8 mouse cellular contexts compared by ENCODE assay signal in the genomic region with DNA sequence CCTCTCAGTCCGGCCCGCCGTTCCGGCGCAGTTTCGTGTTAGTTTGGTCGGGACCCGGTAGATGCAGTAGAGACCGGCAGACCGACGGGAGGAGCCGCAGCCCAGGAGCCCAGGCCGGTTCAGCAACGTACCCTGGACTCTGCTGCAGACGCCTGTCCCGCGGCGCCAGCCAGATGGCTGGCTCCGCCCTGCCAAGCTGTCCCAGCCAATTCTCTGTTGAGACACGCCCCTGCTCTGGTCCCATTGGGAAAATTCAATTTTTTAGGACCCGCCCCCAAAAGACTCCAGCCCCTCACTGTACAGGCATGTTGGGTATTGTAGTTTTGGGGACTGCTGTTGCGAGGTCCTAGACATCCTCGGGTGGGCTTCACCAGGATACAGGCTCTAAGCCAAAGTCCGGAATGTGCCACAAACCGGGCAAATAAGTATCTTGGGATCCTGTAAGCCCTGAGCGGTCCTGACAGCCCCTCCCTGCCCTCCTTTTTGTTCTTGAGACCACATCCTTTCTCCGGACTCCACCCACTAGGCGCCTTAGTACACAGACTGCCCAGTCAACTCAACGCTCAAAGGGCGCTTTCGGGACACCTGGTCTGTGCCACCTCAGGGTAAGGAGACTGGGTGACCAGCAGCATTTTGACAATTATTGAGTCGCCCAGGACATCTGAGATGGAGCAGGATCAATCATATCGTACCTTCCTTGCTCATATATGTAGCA. TPM values are rescaled to one million over a fixed set of nuclear protein-coding genes. Genes with fewer than 3 reads are reported as not detected.
DNase-seq lines count a peak whose midpoint lies in the region; ATAC-seq and TF ChIP-seq lines count a peak whose summit lies in the region.

No protein-coding gene starts in this region.

- peak overlapping the region; percentile 54 for H3K4me3 ChIP-seq in forebrain, embryonic 15.5 days
- peak overlapping the region; percentile 61 for H3K4me3 ChIP-seq in layer of hippocampus, adult 2 months
- peak overlapping the region; percentile 64 for H3K4me3 ChIP-seq in lung, embryonic 14.5 days (ENCODE audit: low read depth, low read length)
- peak overlapping the region; percentile 76 for H3K4me3 ChIP-seq in olfactory bulb, adult 2 months (ENCODE audit: insufficient read depth, low read depth, low read length)
- H3K4me3 ChIP-seq in thymus, adult 2 months (ENCODE audit: control insufficient read depth, insufficient read depth, low read length): peak overlapping the region; percentile 93

- peak overlapping the region; percentile 67 for H3K4me2 ChIP-seq in forebrain, embryonic 15.5 days (replicated peaks)
- peak overlapping the region; percentile 82 for H3K4me2 ChIP-seq in lung, embryonic 14.5 days

- 3% methylated on average over 33 of the region's 33 CpGs for WGBS in forebrain, embryonic 15.5 days
- WGBS in lung, embryonic 14.5 days: 4% methylated on average over 33 of the region's 33 CpGs
- 4% methylated on average over 33 of the region's 33 CpGs for WGBS in olfactory bulb, adult 2 months
- 3% methylated on average over 33 of the region's 33 CpGs for WGBS in thymus, adult 2 months

- peaks cover 16% of the 10 kb centered on the region for H3K4me1 ChIP-seq in forebrain, embryonic 15.5 days
- H3K4me1 ChIP-seq in lung, embryonic 14.5 days (ENCODE audit: insufficient read depth): peaks cover 24% of the 10 kb centered on the region
- H3K4me1 ChIP-seq in olfactory bulb, adult 2 months (ENCODE audit: control insufficient read depth, insufficient read depth, low read length): peaks cover 23% of the 10 kb centered on the region
- H3K4me1 ChIP-seq in thymus, adult 2 months (replicated peaks; ENCODE audit: control insufficient read depth, insufficient read depth, low read length): peaks cover 19% of the 10 kb centered on the region

- no peaks in the 10 kb centered on the region for H3K36me3 ChIP-seq in forebrain, embryonic 15.5 days
- peaks cover 19% of the 10 kb centered on the region for H3K36me3 ChIP-seq in lung, embryonic 14.5 days (ENCODE audit: insufficient read depth)
- H3K36me3 ChIP-seq in thymus, adult 2 months (ENCODE audit: control insufficient read depth, insufficient read depth, low read length): no peaks in the 10 kb centered on the region

- H3K9me3 ChIP-seq in forebrain, embryonic 15.5 days: no peaks in the 10 kb centered on the region
- H3K9me3 ChIP-seq in lung, embryonic 14.5 days (ENCODE audit: low read depth, low read length): no peaks in the 10 kb centered on the region; the same call in 1 of the 2 replicates

- peak; percentile 22; the same call in 1 of the 2 replicates for TF ChIP-seq POLR2A in olfactory bulb, adult 2 months (IDR thresholded peaks at IDR 0.05; ENCODE audit: insufficient read depth, low read depth, low read length)
- peak; percentile 83; the same call in 1 of the 2 replicates for TF ChIP-seq POLR2A in thymus, adult 2 months (IDR thresholded peaks at IDR 0.05; ENCODE audit: control insufficient read depth, extremely low read depth, insufficient read depth, low read length, poor library complexity)

- H3K9ac ChIP-seq in forebrain, embryonic 15.5 days (replicated peaks): peak overlapping the region; percentile 49
- peak overlapping the region; percentile 78 for H3K9ac ChIP-seq in lung, embryonic 14.5 days

- H3K27me3 ChIP-seq in forebrain, embryonic 15.5 days: no peaks in the 10 kb centered on the region
- H3K27me3 ChIP-seq in lung, embryonic 14.5 days (ENCODE audit: insufficient read depth, low read length): no peaks in the 10 kb centered on the region
- no peaks in the 10 kb centered on the region for H3K27me3 ChIP-seq in thymus, adult 2 months (ENCODE audit: control insufficient read depth, insufficient read depth, low read length)

- no peak for TF ChIP-seq CTCF in layer of hippocampus, adult 2 months (conservative IDR thresholded peaks at IDR 0.05)
- no peak for TF ChIP-seq CTCF in lung, embryonic 14.5 days (IDR thresholded peaks at IDR 0.05; ENCODE audit: low read depth)
- TF ChIP-seq CTCF in olfactory bulb, adult 2 months (IDR thresholded peaks at IDR 0.05; ENCODE audit: insufficient read depth, low read depth, low read length): no peak
- TF ChIP-seq CTCF in thymus, adult 2 months (IDR thresholded peaks at IDR 0.05; ENCODE audit: borderline replicate concordance, control insufficient read depth, extremely low read depth, insufficient read depth, low read length, poor library complexity): 0 out of 2 replicates have a peak, but pooled peaks have one; percentile 12

- peak; percentile 95 for ATAC-seq in forebrain, embryonic 15.5 days (replicated peaks)
- ATAC-seq in lung, embryonic 14.5 days (ENCODE audit: insufficient read depth): peak; percentile 85

- intact Hi-C loops in heart, postnatal 36 days (cut with DNase I): loop anchor here (5.0 to 10.0 kb wide), 2 partner anchors 153 to 376 kb away; a partner anchor contains a TSS

- peak; percentile 92 for DNase-seq in ES-CJ7 (ENCODE audit: low read depth, low spot score)
- DNase-seq in cerebellum, adult 11-12 months: peak; percentile 93
- DNase-seq in heart, postnatal 36 days: peak; percentile 92 to 93
- DNase-seq in layer of hippocampus, adult 2 months (ENCODE audit: low spot score in 2 of 2): peak; percentile 88 to 93
- DNase-seq in lung, embryonic 14.5 days: peak; percentile 99
- DNase-seq in thymus, adult 2 months: peak; percentile 84

- no peak overlapping the region for H3K27ac ChIP-seq in forebrain, embryonic 15.5 days (replicated peaks)
- H3K27ac ChIP-seq in layer of hippocampus, adult 2 months: peak overlapping the region; percentile 74
- H3K27ac ChIP-seq in lung, embryonic 14.5 days (ENCODE audit: low read depth): peak overlapping the region; percentile 75; the same call in 1 of the 2 replicates
- no peak overlapping the region for H3K27ac ChIP-seq in olfactory bulb, adult 2 months (ENCODE audit: insufficient read depth, low read depth, low read length)
- no peak overlapping the region for H3K27ac ChIP-seq in thymus, adult 2 months (ENCODE audit: control insufficient read depth, insufficient read depth, low read length)

RNA-seq across cellular contexts. Expression of a gene that starts 1.1 kb away (rescaled TPM):
- 17.7 and 18.5 TPM in 2 replicates for polyA plus RNA-seq in forebrain, embryonic 15.5 days (2015; fragmentation: Nextera tagmentation; extraction: Ambion mirVana)
- 100 to 1,000 TPM; 146 to 153 TPM for total RNA-seq in heart, postnatal 36 days (2021)
- 10 to 100 TPM in 1 of 2 experiments, 1 to 10 TPM in 1; 7.4 to 10.3 TPM for total RNA-seq in layer of hippocampus, adult 2 months (2021)
- polyA plus RNA-seq in lung, embryonic 14.5 days (2014; fragmentation: Nextera tagmentation; extraction: Ambion mirVana): 103 and 108 TPM in 2 replicates
- polyA plus RNA-seq in olfactory bulb, adult 2 months (2012; ENCODE audit: insufficient read depth, insufficient read length, low replicate concordance, missing spikeins): not detected in 2 replicates
- polyA plus RNA-seq in thymus, adult 2 months (2012; rRNA removed): 20.8 and 21.2 TPM in 2 replicates

RNA-seq across cellular contexts. Expression of a gene that starts 24.8 kb away (rescaled TPM):
- polyA plus RNA-seq in forebrain, embryonic 15.5 days (2015; fragmentation: Nextera tagmentation; extraction: Ambion mirVana): 41.6 and 44.2 TPM in 2 replicates
- 10 to 100 TPM; 37.6 to 43.8 TPM for total RNA-seq in heart, postnatal 36 days (2021)
- total RNA-seq in layer of hippocampus, adult 2 months (2021): 100 to 1,000 TPM; 199 to 202 TPM
- 100 and 110 TPM in 2 replicates for polyA plus RNA-seq in lung, embryonic 14.5 days (2014; fragmentation: Nextera tagmentation; extraction: Ambion mirVana)
- polyA plus RNA-seq in olfactory bulb, adult 2 months (2012; ENCODE audit: insufficient read depth, insufficient read length, low replicate concordance, missing spikeins): not detected in 2 replicates
- 24.5 and 40.8 TPM in 2 replicates for polyA plus RNA-seq in thymus, adult 2 months (2012; rRNA removed)

RNA-seq across cellular contexts. Expression of a gene that starts 34.6 kb away (rescaled TPM):
- 1.8 and 2.7 TPM in 2 replicates for polyA plus RNA-seq in forebrain, embryonic 15.5 days (2015; fragmentation: Nextera tagmentation; extraction: Ambion mirVana)
- 10 to 100 TPM; 15.7 to 25.8 TPM for total RNA-seq in heart, postnatal 36 days (2021)
- 10 to 100 TPM; 87.1 to 97.1 TPM for total RNA-seq in layer of hippocampus, adult 2 months (2021)
- polyA plus RNA-seq in lung, embryonic 14.5 days (2014; fragmentation: Nextera tagmentation; extraction: Ambion mirVana): 1.2 and 1.5 TPM in 2 replicates
- polyA plus RNA-seq in olfactory bulb, adult 2 months (2012; ENCODE audit: insufficient read depth, insufficient read length, low replicate concordance, missing spikeins): not detected in 2 replicates
- polyA plus RNA-seq in thymus, adult 2 months (2012; rRNA removed): 2.2 and 3.2 TPM in 2 replicates

RNA-seq across cellular contexts. Expression of a gene that starts 51.2 kb away (rescaled TPM):
- 0.39 and 0.72 TPM in 2 replicates for polyA plus RNA-seq in forebrain, embryonic 15.5 days (2015; fragmentation: Nextera tagmentation; extraction: Ambion mirVana)
- not detected for total RNA-seq in heart, postnatal 36 days (2021)
- 1 to 10 TPM; 2.1 to 2.3 TPM for total RNA-seq in layer of hippocampus, adult 2 months (2021)
- 0.46 and 0.47 TPM in 2 replicates for polyA plus RNA-seq in lung, embryonic 14.5 days (2014; fragmentation: Nextera tagmentation; extraction: Ambion mirVana)
- not detected in 2 replicates for polyA plus RNA-seq in olfactory bulb, adult 2 months (2012; ENCODE audit: insufficient read depth, insufficient read length, low replicate concordance, missing spikeins)
- 1.6 and 1.9 TPM in 2 replicates for polyA plus RNA-seq in thymus, adult 2 months (2012; rRNA removed)

Comparison
In these comparisons a context has a peak if more than half of its experiments do, and no peak if none do; other contexts are left out.
1. H3K27ac ChIP-seq: peak in layer of hippocampus, adult 2 months (single experiment) and lung, embryonic 14.5 days (single experiment); none in forebrain, embryonic 15.5 days (single experiment), olfactory bulb, adult 2 months (single experiment) and thymus, adult 2 months (single experiment).
2. RNA of a gene that starts 1.1 kb away (polyA plus RNA-seq): 103 to 108 TPM in lung, embryonic 14.5 days, 20.8 to 21.2 TPM in thymus, adult 2 months and 17.7 to 18.5 TPM in forebrain, embryonic 15.5 days; not detected in olfactory bulb, adult 2 months; every median in the first group is over 10 times any median in the second.
3. RNA of a gene that starts 24.8 kb away (polyA plus RNA-seq): 100 to 110 TPM in lung, embryonic 14.5 days, 41.6 to 44.2 TPM in forebrain, embryonic 15.5 days and 24.5 to 40.8 TPM in thymus, adult 2 months; not detected in olfactory bulb, adult 2 months; every median in the first group is over 10 times any median in the second.
4. Peak in every context shown above with its lines, with median percentiles within 50 percentile points of each other: DNase-seq and H3K4me3 ChIP-seq.